Mouse (Mus musculus) testis, adult 2 months (tissue): ENCODE results near the gene Pole4.

Experiments
- CTCF ChIP-seq: fragments of 200-500 bp; IDR thresholded peaks from 2 replicates; pipeline ENCODE4 v1.5.1; 2012; ENCODE audit warnings: low read depth, mild to moderate bottlenecking, inconsistent platforms, low read length, moderate library complexity; ENCODE audit not compliant: control insufficient read depth, insufficient read depth, insufficient replicate concordance
- POLR2A ChIP-seq: fragments of 200-500 bp; IDR thresholded peaks from 2 replicates; pipeline ENCODE4 v1.6.1; 2012; ENCODE audit warnings: low read depth, mild to moderate bottlenecking, inconsistent platforms, low read length, moderate library complexity; ENCODE audit not compliant: control insufficient read depth

DNA sequence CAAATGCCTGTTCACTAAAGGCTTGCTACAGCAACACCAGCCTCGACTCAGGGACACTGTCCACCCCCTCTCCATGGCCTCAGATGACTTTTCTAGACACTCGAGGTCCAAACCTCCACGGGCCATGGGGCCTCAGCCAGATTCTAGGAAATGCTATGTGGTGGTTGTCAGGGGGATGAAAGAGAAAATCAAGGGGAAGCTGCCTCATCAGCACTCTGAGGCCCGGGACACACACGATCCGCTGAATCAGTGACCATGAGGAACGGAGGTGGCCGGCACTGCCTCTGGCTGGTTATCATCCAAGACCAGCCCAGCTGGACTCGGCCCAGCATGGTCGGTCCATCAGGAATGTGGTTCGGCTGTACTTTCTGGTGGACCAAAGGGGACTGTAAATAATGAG is 45.9 kb upstream of the Pole4 start:
- TF ChIP-seq CTCF, result no peak
- TF ChIP-seq POLR2A, result no peak
